Mouse (Mus musculus): ENCODE results near the gene Odf2l.

Odf2l gene

DNA sequence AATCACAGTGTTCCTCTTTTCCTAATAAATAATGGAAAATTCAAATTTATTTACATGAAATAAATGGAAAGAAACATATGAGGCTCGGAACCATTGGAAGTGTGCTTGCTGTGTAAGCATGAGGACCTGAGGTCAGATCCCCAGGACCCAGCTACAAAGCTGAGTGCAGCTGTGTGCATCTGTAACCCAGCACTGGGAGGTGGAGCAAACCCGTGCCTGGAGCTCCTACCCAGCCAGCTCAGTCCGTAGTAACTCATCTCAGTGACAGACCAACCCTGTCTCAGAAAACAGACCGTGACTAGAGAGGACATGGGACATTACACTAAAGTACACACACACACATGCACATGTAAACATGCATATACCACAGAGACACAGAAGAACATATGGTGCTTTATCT, 21.8 kb downstream of the Odf2l start:
- no peak for DNase-seq (ENCODE audit: low spot score)

DNA sequence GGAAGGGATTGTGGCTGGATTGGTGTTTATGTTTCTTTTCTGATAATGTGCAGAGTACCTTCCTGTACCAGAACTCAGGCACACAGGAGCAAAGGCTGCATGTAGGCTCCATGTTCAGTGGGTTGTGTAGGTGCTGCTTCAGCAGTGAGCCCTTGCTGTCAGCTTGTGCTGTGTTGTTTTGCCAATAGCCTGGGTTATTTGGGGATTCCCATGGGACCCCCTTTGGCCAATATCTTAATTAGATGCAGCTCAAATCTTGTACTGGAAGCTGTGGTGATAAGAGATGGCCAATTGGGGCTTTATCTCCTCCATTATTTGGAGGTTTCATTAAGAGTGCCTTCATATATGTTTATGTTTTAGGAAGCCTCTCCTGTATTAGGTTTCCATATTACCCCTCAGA, 24.5 kb downstream of the Odf2l start:
- DNase-seq (ENCODE audit: low spot score), result no peak

DNA sequence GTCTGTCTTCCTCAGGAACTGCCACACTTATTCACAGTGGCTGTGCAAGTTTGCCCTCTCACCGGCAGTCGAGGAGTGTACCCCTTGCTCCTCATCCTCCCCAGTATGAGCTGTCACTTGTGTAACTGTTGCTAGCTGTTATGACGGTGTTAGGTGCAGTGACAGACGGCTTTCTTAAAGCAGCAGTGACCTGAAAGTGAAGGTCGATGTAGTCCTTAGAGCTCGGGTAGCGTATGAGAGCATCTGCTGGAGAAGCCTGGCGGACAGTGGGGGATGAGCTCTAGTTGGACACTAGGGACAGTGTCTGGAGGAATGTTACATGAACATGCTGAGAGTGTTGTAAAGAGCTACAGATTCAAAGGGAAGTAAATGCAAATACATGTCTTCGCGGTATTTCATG, 25.5 kb downstream of the Odf2l start:
- DNase-seq (ENCODE audit: low spot score), result no peak

DNA sequence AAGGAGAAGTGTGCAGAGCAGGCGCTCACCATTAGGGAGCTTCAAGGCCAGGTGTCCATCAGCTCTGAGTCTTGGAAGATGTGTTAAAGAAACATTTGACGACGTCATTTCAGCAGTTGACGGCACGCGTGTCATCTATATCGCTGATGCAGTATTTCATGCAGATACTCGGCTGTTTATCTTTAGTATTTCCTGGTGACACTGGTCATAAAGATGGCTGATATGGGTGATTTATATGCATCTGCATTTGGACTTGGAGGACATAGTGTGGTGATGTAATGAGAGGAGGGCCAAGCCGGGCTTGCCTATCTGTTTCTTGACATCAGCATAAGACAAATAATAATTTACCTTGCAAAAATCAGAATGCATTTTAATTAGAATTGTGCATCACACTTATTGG, 28.5 kb downstream of the Odf2l start:
- DNase-seq (ENCODE audit: low spot score), result no peak

DNA sequence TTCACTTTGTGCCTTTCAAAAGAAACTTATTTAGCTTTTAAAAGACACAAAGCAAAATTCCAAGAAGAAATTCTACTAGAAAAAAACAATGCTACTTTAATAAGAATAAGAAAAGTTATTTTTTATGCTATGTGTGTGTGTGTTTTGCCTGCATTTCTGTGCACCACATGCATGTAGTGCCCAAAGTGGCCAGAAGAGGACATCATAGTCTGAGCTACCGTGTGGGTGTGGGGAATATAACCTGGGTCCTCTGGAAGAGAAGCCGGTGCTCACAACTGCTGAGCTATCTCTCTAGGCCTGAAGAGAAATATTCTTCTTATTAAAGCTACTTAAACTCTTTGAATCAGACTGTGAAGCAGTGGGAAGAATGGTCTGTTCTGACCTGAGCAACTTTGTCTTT, 29.1 kb downstream of the Odf2l start:
- DNase-seq (ENCODE audit: low spot score), result no peak

DNA sequence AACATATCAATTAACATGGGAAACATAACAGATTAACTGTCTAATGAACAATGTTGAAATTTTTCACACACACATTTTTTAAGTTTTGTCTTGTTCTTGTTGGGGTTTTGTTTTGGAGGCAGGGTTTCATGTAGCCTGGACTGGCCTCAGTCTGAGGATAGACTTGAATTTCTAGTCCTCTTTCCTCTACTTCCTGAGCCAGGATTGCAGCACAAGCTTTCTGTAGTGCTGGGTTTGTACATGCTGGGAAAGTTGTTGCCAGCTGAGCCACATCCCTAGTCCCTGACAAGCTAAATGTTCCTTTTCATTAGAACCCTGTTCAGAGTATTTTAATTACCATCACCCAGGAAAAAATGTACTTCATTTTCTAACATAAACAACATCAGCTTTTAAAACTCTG, 29.6 kb downstream of the Odf2l start:
- no peak for DNase-seq (ENCODE audit: low spot score)

DNA sequence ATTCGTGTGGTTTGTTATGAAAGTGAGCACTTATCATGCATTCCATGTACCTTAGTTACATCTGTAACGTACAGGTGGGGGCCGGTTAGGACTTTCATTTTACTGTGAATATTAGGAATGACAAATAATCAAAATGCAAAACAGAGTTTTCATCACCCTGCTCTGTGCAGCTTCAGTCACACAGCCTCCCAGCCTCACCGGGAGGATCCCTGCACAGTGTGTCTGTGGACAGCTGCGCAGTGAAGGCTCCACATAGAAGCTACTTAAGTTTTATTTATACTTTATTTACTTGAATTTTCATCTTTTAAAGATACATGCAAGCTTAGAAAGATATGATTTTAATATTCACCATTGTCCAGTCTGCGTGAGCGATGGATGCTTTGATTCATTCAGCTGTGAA, 32.7 kb downstream of the Odf2l start:
- no peak for DNase-seq (ENCODE audit: low spot score)

DNA sequence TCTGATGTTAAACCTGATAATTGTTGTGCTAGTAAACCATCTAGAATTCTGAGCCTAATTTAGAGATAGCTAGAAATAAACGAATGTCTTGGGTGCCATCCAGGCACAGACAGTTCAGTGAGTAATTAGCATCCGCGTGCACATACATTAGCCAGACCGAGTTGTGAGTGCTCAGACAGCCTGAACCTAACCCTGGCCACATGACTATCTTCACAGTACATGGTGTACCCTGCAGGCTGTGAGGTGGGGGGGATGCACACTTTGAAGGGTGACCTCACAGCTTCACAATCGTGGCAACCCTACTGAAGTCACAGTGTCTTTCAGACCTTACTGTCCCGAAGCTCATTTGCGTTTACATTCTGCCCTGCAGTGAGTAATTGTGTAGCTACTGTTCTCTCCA, 33.5 kb downstream of the Odf2l start:
- no peak for DNase-seq (ENCODE audit: low spot score)

DNA sequence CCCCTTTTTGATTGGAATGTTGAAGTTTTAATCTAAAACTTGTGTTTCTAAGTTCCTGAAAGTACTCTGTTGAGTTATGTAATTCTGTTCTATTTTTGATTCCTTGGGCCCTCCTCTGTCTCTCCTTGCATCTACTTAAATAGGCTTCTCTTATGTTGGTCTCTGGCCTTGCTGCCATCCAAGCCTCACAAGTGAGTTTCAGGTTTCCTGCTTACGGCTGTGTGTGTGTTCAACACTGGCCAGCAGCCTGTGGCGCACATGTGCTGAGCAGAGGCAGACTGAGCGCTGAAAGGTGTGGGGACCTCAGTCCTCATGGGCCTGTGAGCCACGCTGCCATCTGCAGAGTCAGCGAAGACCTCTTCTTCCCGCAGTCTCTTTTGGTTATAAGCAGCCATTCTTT, 38.5 kb downstream of the Odf2l start:
- DNase-seq (ENCODE audit: low spot score), result no peak

DNA sequence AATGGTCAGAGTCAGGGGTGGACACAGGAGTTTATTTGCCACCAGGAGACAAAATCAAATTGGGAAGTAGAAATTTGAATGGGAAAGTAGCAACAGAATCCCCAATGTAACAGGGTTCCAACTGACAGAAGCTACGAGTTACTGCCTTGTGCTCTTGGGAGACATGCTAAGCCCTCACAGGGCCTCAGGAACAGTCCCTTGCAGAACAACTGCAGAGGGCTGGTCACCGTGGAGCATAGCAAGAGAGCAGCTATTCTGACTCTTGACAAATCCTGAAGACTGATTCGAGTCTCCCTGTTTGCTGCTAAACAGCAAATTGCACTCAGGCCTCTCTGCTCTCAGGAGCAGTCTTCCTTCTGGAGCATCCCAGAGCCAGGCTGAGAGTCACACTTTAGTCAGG, 40.1 kb downstream of the Odf2l start:
- no peak for DNase-seq (ENCODE audit: low spot score)

DNA sequence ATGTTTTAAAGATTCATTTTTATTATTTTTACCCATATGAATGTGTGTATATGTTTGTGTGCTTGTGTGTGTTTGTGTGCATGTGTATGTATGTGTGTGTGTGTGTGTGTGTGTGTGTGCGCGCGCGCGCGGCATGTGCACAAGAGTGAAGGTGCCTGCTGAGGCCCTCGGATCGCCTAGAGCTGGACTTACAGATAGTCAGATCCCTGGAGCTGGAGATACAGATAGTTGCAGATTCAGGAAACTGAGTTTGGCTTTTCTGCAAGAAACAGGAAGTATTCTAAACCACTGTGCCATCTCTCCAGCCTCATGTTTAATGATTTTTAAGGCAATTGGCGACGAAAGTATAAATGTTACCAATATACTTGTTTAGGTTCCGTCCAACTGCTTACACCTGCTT, 48.4 kb downstream of the Odf2l start:
- DNase-seq (ENCODE audit: low spot score), result no peak

DNA sequence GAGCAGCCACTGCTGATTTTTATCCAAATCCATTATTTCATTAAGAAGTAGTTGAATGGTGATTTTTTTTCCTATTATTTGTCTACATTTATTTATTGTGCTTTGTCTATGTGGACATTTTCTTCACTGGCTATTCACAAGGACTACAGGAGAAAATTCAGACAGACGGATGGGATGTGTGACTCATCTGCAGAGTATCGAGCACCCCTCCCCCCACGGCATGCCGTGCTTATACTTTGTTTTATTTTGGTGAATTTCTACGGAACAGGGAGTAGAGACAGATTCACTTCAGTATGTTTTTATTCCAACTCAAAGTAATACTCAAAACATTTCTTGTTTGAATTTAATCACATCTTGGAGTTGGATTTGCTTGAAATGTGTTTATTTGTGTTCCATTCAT, 49.4 kb downstream of the Odf2l start:
- no peak for DNase-seq (ENCODE audit: low spot score)

DNA sequence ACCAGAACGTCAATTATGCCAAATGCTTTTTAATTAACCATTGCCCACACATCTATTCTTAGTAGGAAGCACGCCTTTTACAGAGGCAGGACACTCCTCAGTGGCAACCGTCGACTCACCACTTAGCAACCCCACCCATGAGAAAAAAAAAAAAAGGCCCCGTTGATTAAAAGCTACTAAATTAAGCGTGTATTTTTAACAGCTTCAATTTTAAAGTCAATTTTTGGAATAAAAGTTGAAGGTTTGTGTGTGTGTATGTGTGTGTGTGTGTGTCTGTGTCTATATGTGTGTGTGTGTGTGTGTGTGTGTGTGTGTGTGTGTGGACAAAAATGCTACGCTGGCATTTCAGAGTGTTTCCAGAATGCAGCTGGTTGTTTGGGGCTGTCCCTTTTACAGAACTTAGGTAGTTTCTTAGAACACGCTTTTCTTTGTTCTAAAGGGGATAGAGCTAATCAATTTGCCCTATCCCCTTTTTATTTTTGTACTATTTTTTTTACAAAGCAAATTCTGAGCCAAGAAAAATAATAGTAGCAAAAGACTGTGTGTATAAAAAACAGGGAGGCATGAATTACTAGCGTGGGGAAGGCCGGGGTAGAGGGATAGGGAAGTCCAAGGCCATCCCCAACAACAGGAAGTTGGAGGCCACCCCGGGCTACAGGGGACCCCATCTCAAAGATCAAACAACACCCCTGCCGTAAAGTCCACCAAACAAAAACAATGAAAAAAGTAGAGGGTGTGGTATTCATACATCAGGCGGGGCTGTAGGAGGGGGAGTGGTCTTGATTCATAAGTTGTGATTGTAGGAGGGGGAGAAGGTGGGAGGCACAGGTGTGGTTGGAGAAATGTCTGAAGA, 50.7 kb downstream of the Odf2l start:
- no peak for DNase-seq (ENCODE audit: low spot score)

DNA sequence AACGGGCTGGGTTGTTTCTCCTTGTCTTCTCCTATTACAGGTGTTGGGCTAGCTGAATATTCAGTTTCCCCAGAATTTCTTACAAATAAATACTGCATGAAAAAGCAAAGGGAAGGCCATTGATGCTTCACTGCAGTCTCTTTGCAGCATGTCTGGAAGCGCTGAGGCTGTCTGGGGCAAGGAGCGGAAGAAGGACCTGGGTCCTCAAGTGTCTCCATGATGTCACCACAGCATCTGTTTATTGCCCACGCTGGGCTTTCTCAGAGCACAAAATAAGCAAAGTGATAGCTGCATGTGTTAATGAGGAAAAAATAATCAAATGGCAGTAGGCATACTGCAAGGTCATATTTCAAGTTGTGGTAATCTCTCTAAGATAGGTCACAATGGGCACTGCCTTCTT, 51.6 kb downstream of the Odf2l start:
- no peak for DNase-seq (ENCODE audit: low spot score)

DNA sequence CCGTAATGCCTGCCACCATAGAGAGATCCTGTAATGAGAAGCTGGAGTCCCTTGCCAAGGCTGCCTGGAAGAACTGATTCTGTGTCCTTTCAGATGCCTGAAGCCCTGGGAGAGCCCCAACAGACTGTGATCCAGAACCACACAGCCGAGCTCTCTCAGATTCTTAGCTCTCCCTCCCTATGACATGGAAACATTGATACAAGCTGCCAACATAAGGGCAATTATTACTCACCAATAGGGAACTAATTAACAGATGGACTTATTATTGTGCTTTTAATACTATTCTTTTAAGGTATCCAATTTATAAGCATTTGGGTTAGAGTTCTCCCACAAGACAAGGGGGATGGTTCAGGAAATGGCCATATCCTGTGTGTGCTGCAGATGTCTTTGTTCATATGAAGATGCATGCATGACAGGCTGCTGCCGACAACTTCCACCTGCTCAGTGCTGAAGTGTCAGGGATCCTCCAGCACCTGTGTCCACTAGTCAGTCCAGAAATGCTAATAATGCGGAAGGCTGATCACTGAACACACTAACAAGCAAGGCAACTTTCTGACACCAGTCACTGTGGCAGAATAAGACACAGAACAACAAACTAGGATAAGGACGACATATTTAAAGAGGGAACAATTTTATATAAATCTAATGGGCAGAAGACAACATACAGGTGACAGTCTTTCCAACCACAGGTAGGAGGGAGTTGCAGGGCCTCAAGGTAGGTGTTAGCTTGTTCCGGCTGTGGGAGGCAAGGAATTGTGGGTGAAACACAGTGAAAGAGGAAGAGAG, 52.4 kb downstream of the Odf2l start:
- DNase-seq (ENCODE audit: low spot score), result no peak

DNA sequence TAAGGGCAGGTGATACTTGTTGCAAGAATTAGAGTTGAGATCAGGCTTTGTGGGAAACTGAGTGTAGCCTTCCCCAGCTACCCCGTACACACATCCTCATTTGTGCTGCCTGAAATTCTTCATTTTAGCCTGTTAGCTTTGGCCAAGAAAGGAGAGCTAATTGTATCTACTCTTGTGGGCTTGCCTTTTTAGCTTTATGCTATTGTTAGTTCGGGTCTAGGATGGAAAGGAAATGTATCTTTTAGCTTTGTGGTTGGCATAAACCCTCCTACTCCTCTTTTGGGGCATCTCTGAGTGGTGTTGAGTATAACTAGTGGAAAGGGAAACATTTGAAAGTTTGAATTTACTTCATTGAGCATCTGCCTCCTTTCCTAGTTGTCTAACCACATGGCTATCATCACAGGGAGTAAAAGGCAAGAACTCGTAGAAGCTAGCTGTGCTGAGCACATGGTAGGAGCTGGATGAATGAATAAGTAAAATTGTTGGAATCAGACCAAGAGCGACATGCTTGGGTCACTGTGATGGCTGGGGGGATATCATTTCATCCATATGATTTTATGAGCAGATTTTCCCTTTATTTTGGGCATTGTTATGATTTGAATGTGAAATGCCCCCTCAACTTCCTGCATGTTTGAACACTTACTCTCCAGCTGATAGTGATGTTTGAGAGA, 53.1 kb downstream of the Odf2l start:
- DNase-seq (ENCODE audit: low spot score), result no peak

DNA sequence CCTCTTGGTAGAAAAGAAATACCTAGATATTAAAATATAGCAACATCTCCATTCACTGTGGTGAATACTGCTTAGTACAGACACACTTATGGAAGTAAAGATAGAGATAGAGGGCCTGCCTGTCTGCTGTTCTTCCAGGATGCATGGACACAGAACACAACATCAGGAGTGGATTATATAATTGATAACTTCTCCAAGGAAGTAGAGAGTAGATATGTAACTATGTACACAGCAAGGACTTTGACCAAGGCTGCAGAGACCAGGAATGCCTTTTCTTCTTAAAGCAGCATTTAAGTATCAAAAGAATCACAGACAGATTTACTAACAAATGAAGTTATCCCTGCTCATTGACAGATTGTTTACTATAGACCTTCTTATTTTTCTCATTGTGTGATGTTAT, 66.3 kb downstream of the Odf2l start:
- DNase-seq (ENCODE audit: low spot score), result no peak

DNA sequence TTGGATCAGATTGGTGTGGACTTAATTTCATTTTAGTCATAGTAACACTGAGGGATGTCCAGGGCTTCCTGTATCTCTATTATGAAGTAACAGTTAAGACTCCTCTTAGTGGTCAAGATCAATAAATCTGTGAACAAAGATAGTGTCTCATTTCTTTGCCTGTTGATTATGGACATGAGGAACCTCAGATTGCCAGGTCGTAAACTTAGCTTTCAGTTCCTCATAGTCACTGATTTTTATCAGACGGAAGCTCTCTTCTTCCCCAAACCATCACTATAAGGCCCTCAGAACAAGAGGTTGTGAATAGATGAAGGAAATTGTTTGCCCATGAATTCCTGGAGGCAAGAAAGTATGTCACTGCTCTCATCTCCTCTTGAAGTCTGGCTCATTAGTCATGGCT, 73.6 kb downstream of the Odf2l start:
- DNase-seq (ENCODE audit: low spot score), result no peak

DNA sequence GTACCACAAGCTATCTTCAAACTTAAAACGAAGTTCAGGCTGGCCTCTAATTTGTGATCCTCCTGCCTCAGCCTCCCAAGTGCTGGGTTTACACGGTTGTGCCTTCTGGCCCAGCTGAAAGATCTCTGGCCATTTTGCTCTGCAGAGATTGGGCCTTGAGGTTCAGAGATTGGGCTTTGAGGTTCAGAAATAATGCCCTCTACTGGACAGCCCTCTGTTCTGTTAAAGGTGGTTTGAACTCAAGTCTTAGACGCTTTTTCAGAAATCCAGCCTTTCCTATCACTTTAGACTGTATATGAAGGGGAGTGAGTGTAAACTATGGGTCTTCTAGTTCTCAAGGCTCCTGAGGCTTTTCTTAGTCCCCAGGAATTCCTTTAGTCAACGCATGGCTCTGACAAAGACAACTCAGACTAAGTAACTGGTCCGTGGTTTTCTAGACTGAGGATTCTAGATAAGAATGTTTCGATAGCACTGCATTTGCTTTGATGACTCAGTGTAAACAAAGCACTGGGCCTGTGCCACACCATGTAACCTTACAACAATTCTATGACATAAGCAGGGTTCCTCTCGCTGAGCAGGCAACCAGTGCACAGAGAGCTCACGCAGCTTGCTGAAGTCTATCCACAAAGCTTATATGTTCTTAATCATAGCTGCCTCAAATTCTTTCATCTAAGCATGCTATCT, 77.0 kb downstream of the Odf2l start:
- no peak for DNase-seq (ENCODE audit: low spot score)

DNA sequence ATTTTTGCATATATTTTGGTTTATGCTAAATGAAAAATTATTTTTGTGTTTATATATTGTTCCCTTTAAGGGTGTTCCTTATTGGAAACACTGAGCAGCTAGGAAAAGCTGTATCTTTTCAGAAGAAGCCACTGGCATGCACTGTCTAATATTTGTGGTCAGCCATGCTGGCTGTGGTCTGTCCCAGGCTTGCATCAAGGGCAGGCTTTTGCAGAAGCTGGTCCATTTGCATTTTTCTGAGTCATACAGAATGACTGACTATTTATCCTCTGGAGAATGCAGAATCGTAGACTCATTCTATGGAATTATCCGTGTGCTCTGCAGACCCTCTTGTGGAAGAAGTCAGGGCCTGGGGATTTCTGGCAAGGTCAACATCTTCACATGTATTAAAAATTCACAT, 79.7 kb downstream of the Odf2l start:
- no peak for DNase-seq (ENCODE audit: low spot score)

Measured in urinary bladder, postnatal 25 days (tissue).